Mouse (Mus musculus): ENCODE data around the gene Tmem86a.

Gene Tmem86a

GRCm38 (mm10) chr7:47077451-47077850 is 27.1 kb downstream of the Tmem86a start:
- no peak for DNase-seq

DNA sequence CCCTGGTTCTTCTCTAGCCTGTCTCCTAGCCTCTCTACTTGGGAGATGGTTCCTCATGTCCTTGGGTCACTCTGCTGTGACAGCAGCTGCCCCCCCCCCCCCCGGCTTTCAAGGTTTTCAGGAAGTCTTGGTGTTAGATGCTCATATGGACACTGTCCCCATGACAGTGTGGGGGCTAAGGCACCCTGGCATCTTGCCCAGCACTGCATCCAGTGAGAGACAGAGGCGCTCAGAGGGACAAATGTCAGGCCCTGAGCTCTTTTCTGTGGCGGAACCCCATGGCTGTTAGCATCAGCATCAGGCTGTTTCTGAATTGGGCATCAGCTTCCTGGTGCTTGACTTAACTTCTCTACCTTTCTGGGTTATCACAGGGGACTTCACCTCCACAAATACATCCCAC is 30.5 kb downstream of the Tmem86a start:
- DNase-seq, result no peak

GRCm38 (mm10) chr7:47081277-47081676 is 30.9 kb downstream of the Tmem86a start:
- peak; percentile 83 for DNase-seq

- DNase-seq, result no peak
Observed at GRCm38 (mm10) chr7:47085075-47085474, 34.7 kb downstream of the Tmem86a start.

DNA sequence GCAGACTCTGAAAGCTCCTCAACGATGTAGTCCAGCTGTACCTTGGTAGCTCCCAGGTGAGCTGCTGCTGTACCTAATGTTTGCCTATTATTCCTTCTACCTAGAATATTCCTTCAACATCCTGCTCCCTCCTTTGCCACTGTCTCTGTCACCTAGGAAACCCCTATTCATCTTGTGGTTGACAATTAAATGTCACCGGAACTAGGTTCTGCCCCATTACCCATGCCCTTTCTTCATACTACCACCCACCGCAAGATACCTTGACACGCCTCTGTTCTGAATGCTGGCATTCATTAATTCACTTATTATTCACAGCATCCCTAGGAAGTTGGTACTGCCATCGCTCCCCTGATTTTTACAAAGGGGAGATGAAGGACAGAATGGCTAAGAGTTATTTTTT is 43.5 kb downstream of the Tmem86a start:
- no peak for DNase-seq

GRCm38 (mm10) chr7:47094969-47095368 is 44.6 kb downstream of the Tmem86a start:
- DNase-seq, result no peak

GRCm38 (mm10) chr7:47098044-47098443 is 47.6 kb downstream of the Tmem86a start:
- no peak for DNase-seq

- DNase-seq, result no peak
Observed at GRCm38 (mm10) chr7:47099306-47099705, 48.9 kb downstream of the Tmem86a start.

- DNase-seq, result no peak
Observed at GRCm38 (mm10) chr7:47100615-47101014, 50.2 kb downstream of the Tmem86a start.

GRCm38 (mm10) chr7:47102970-47103369 is 52.6 kb downstream of the Tmem86a start:
- no peak for DNase-seq

- DNase-seq, result no peak
Observed at GRCm38 (mm10) chr7:47103671-47104414, 53.4 kb downstream of the Tmem86a start.
